Mouse (Mus musculus) stomach, postnatal 0 days (tissue): ENCODE measurements around the gene Mtg2. TPM values are rescaled to one million over a fixed set of nuclear protein-coding genes. Genes with fewer than 3 reads are reported as not detected.

Experiments
- ATAC-seq: fragments of 200-750 bp; cut with Nextera tagmentation; 2 replicates; pipeline ENCODE4 v1.8.0; 2017; ENCODE audit not compliant: low FRiP score, low TSS enrichment
- DNase-seq: peaks from one replicate; pipeline ENCODE4 v3.0.0-alpha.2; 2016; ENCODE audit warnings: low spot score
- H3K27ac ChIP-seq: fragments of 300-500 bp; sonication (generic); replicated peaks from 2 replicates; pipeline ENCODE4 v1.5.1; 2014; ENCODE audit warnings: mild to moderate bottlenecking, control low read depth
- H3K27me3 ChIP-seq: fragments of 300-500 bp; sonication (generic); 2 replicates; pipeline ENCODE4 v1.6.1; 2014; ENCODE audit warnings: low read length; ENCODE audit not compliant: control insufficient read depth, insufficient read depth
- H3K36me3 ChIP-seq: fragments of 300-500 bp; sonication (generic); 2 replicates; pipeline ENCODE4 v1.6.1; 2014; ENCODE audit warnings: low read length, mixed read lengths; ENCODE audit not compliant: control insufficient read depth, insufficient read depth
- H3K4me1 ChIP-seq: fragments of 300-500 bp; sonication (generic); replicated peaks from 2 replicates; pipeline ENCODE4 v1.6.1; 2014; ENCODE audit warnings: antibody characterized with exemption; ENCODE audit not compliant: control insufficient read depth, insufficient read depth
- H3K4me2 ChIP-seq: fragments of 300-500 bp; sonication (generic); replicated peaks from 2 replicates; pipeline ENCODE4 v1.6.1; 2014; ENCODE audit warnings: low read depth, mild to moderate bottlenecking, control low read depth, moderate library complexity
- H3K4me3 ChIP-seq: fragments of 300-500 bp; sonication (generic); 2 replicates; pipeline ENCODE4 v1.5.1; 2014; ENCODE audit warnings: low read depth, low read length, control low read depth
- H3K9ac ChIP-seq: fragments of 300-500 bp; sonication (generic); 2 replicates; pipeline ENCODE4 v1.6.1; 2014; ENCODE audit warnings: mild to moderate bottlenecking, low read length, control low read depth, mixed read lengths
- H3K9me3 ChIP-seq: fragments of 300-500 bp; sonication (generic); 2 replicates; pipeline ENCODE4 v1.6.1; 2016; ENCODE audit warnings: low read length; ENCODE audit not compliant: control insufficient read depth
- CTCF ChIP-seq: IDR thresholded peaks from 2 replicates; pipeline ENCODE4 v1.5.1; 2016; ENCODE audit warnings: antibody characterized with exemption, low read depth, mild to moderate bottlenecking, moderate library complexity
- EP300 ChIP-seq: optimal IDR thresholded peaks from 2 replicates; pipeline ENCODE3; 2016; ENCODE audit warnings: antibody characterized with exemption
- WGBS: fragments of 180-500 bp; shearing (Covaris S2); extraction: QIAGEN DNeasy Blood & Tissue Kit; methylation state at CpG from one replicate; pipeline ENCODE4 v1.1.7; 2014; 5-methylcytosine and 5-hydroxymethylcytosine counted together
- polyA plus RNA-seq: library from polyadenylated mRNA; unstranded; fragments of >200 nt; fragmentation: Nextera tagmentation; extraction: Ambion mirVana; gene quantifications from 2 replicates; pipeline ENCODE4 v1.2.1, GENCODE M21; 2015

Mtg2 gene
- polyA plus RNA-seq, 1 experiment from 2014 or later: 14.0 TPM

DNA sequence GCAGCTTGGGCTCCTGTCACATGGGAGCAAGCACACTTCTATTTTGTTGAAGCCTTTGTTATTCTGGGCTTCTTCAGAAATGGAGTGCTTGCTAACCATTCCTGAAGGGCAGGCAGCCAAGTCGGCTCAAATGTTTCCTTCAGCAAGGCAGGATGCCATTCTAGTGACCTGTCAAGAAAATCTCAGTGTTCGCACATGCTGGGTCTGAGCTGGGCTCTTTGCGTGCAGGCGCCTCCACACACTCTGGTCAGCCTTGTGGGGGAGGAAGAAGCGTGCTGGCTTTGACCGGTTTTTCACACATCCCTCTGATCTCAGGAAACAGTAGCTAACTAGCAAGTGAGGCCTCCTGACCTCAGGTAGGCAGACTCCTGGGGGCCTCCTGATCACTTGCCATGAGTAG lies 44.9 kb downstream of the Mtg2 start:
- H3K27ac ChIP-seq: peak overlapping the region; percentile 35; the same call in 1 of the 2 replicates
- H3K4me2 ChIP-seq: no peak overlapping the region
- H3K27me3 ChIP-seq: no peaks in the 10 kb centered on the region
- peaks cover 8% of the 10 kb centered on the region for H3K4me1 ChIP-seq
- TF ChIP-seq EP300 (no peak), CTCF (no peak)
- no peaks in the 10 kb centered on the region; the same call in 1 of the 2 replicates for H3K36me3 ChIP-seq
- ATAC-seq (no peak), DNase-seq (peak; percentile 36)
- H3K9ac ChIP-seq: no peak overlapping the region
- 29% methylated on average over 6 of the region's 6 CpGs for WGBS
- no peaks in the 10 kb centered on the region for H3K9me3 ChIP-seq
- H3K4me3 ChIP-seq: no peak overlapping the region

DNA sequence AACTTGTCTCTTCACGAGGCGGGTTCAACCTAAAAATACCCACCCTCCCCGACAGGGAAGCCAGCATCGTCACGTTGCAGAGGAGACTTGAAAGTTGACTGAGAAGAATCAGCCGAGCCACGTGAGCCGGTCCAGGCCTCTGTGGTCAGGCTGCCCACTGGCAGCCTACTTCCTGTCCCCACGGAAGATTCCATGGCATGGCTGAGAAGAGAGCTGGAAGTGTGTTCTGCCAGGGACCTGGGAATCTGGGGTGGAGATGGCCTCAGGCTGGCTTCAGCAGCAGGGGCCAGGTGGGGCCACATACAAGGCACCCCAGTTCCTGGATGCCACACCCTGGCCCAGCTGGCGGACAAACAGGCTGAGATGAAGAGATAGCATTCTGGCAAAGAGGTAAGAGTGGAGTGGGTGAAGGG lies 45.7 kb downstream of the Mtg2 start:
- peaks cover 8% of the 10 kb centered on the region for H3K4me1 ChIP-seq
- H3K4me2 ChIP-seq: no peak overlapping the region
- no peaks in the 10 kb centered on the region for H3K27me3 ChIP-seq
- no peak overlapping the region for H3K4me3 ChIP-seq
- 61% methylated on average over 10 of the region's 10 CpGs for WGBS
- H3K36me3 ChIP-seq: no peaks in the 10 kb centered on the region; the same call in 1 of the 2 replicates
- H3K9me3 ChIP-seq: no peaks in the 10 kb centered on the region
- H3K27ac ChIP-seq: no peak overlapping the region; the same call in 1 of the 2 replicates
- no peak overlapping the region for H3K9ac ChIP-seq
- DNase-seq: peak; percentile 71
- no peak for ATAC-seq
- TF ChIP-seq EP300 (no peak), CTCF (no peak)

DNA sequence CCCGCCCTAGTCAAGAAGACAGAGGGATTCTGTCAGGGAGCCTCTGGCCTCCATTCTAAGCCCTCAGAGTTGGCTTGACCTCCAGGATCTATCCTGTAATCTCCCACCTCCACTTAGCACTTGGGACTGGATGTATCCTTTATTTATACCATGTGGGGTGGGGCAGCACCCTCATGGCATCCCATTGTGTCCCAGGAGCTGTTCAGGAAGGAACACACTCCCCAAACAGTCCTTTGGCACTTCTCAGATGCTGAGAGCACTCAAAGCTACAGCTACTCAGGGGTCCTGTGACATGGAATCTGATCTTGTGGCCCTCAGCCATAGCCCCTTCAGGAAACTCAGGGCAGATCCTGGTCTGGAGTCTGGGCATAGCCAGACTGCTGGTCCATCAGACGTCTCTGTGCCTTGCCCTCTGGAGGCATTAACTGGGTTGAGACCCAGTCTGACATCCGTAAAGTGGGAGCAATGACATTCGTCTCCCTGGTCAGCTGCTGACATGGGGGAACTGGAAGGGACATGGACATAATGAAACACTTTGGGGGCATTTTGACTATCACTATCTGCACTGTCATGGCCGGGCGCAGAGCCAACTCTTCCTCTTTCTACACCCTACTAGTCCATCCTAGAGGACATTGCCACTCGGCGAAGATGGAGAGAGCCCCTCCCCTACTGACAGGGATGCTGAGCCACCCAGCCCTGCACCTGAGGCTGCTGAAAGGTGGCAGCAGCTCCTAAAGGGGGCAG lies 46.5 kb downstream of the Mtg2 start:
- no peaks in the 10 kb centered on the region; the same call in 1 of the 2 replicates for H3K36me3 ChIP-seq

DNA sequence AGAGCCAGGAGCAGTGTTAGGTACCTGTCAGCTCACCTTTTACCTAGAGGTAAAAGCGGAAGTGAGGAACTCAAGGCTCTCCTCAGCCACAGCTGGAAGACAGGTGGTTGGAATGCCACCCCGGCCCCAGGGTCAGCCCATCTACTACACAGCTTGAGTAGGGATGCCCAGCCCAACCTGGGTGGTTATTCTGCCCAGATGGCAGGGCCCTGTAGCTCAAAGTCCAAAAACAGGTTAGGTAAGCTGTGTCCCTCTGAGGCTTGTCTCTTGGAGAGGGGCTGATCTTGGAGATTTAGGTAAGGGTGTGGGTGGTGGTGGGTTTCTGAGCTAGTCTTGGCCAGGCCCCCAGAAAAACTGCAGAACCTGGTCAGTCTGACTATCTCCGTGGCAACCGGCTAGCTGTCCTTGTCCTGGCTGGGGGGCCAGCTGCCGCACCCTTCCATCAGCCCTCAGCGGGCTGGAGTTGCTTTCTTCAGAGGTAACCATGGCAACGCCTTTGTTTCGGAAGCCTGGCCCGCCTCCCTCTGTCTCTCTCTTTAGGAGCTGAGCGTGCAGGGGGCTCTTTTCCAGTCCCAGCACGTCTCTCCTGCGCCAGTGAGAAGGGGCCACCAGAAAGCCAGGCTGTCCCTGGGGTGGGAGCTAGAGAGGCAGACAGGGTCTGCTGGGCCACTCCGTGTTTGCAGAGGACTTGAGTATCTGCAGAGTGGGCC lies 47.3 kb downstream of the Mtg2 start:
- no peak for ATAC-seq
- no peaks in the 10 kb centered on the region for H3K9me3 ChIP-seq
- H3K4me3 ChIP-seq: no peak overlapping the region
- 11% methylated on average over 13 of the region's 13 CpGs for WGBS
- H3K4me2 ChIP-seq: peak overlapping the region; percentile 3; the same call in 1 of the 2 replicates
- peaks cover 8% of the 10 kb centered on the region for H3K4me1 ChIP-seq
- no peaks in the 10 kb centered on the region for H3K27me3 ChIP-seq
- TF ChIP-seq CTCF: no peak
- no peaks in the 10 kb centered on the region; the same call in 1 of the 2 replicates for H3K36me3 ChIP-seq
- H3K9ac ChIP-seq: peak overlapping the region; percentile 27; the same call in 1 of the 2 replicates
- peak; percentile 42 for DNase-seq
- H3K27ac ChIP-seq: peak overlapping the region; percentile 81

More for the DNA sequence above, 46.5 kb downstream of the Mtg2 start:
- no peak overlapping the region for H3K4me2 ChIP-seq
- ATAC-seq: no peak
- peaks cover 8% of the 10 kb centered on the region for H3K4me1 ChIP-seq
- H3K27ac ChIP-seq: peak overlapping the region; percentile 81; the same call in 1 of the 2 replicates
- TF ChIP-seq CTCF (no peak), EP300 (no peak)
- H3K9me3 ChIP-seq: no peaks in the 10 kb centered on the region
- H3K27me3 ChIP-seq: no peaks in the 10 kb centered on the region
- H3K4me3 ChIP-seq: no peak overlapping the region
- 71% methylated on average over 8 of the region's 8 CpGs for WGBS
- DNase-seq: no peak
- no peak overlapping the region for H3K9ac ChIP-seq

DNA sequence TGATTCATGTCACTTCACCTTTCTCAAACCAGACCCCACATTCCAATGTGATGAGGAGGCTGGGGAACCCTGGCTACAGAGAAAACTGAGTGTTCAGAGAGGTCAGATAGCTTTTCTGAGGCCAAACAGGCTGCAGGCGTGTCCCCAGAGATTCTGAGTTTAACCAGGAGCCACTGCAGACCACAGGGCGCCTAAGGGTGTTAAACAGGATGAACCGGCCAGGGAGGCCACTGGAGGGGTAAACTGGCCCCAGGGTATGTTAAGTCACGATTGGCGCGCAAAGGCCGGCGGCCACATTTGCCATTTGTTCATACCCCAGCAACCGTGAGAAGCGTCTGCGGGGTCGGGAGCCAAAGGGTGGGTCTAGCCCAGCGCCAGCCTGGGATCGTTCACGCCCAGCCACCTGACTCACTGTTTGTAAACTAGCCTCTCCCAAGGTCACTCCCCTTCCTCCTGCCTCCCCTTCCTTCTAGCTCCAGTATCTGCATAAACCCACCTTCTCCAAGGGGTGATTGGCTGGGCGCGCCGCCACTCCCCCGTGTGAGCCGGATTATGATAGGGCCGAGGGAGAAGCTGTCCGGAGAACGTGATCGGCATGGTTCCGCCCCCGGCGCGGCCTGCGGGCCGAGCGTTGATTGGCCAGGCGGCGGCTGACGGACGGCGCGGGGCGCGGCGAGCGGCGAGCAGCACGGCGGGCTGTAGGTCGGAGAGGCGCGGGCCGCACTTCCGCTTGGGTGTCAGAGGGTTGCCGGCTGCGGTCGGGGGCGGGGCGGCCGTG lies 48.5 kb downstream of the Mtg2 start, which contains the start of gene Osbpl2:
Gene Osbpl2, plus strand, starts transcription at position 646 of the 778 bp plus-strand sequence.
- Histone ChIP-seq H3K36me3 (no peaks in the 10 kb centered on the region; the same call in 1 of the 2 replicates), H3K4me3 (peak within 1 kb of the TSS; percentile 91), H3K27me3 (no peaks in the 10 kb centered on the region), H3K9ac (peak within 1 kb of the TSS; percentile 94), H3K27ac (peak within 1 kb of the TSS; percentile 92), H3K9me3 (no peaks in the 10 kb centered on the region), H3K4me1 (peaks cover 8% of the 10 kb centered on the region), H3K4me2 (peak within 1 kb of the TSS; percentile 92)
- WGBS: 0% methylated on average over 48 of the region's 55 CpGs
- DNase-seq (peak; percentile 100), ATAC-seq (peak; percentile 97)
- TF ChIP-seq CTCF (no peak), EP300 (no peak)
